Mouse (Mus musculus): ENCODE data around the gene Gp1bb. TPM values are rescaled to one million over a fixed set of nuclear protein-coding genes. Genes with fewer than 3 reads are reported as not detected.

Gene Gp1bb
- total and polyA plus RNA-seq, 3 experiments, result 0.11 to 0.20 TPM; not detected in 1

- no peaks in the 10 kb centered on the region for H3K4me1 ChIP-seq (ENCODE audit: insufficient read depth, low read depth, low read length)
- peaks cover 16% of the 10 kb centered on the region for H3K27me3 ChIP-seq (ENCODE audit: insufficient read depth, low read length)
- H3K4me3 ChIP-seq (ENCODE audit: low read depth, low read length), result no peak overlapping the region; the same call in 1 of the 2 replicates
- no peak for DNase-seq (ENCODE audit: low spot score)
- peaks cover 32% of the 10 kb centered on the region for H3K9me3 ChIP-seq (replicated peaks)
- no peaks in the 10 kb centered on the region for H3K36me3 ChIP-seq (replicated peaks)
- TF ChIP-seq TAL1 (conservative IDR thresholded peaks at IDR 0.05; ENCODE audit: low read depth, low read length) (no peak), CTCF (IDR thresholded peaks at IDR 0.05; ENCODE audit: low read depth, low read length) (no peak), POLR2AphosphoS5 (IDR thresholded peaks at IDR 0.05; ENCODE audit: insufficient replicate concordance, low read depth, low read length) (no peak), GATA2 (IDR thresholded peaks at IDR 0.05; ENCODE audit: borderline replicate concordance, low read depth, low read length) (no peak), GATA1 (IDR thresholded peaks at IDR 0.05; ENCODE audit: borderline replicate concordance, low read length) (no peak)
- no peak for ATAC-seq (ENCODE audit: extremely low read depth, insufficient number of reproducible peaks, low FRiP score, poor library complexity, severe bottlenecking)
Observed at GRCm38 (mm10) chr16:18581623-18582205, 40.5 kb downstream of the Gp1bb start.

GRCm38 (mm10) chr16:18581050-18581622 lies 41.1 kb downstream of the Gp1bb start:
- no peak for DNase-seq (ENCODE audit: low spot score)
- ATAC-seq (ENCODE audit: extremely low read depth, insufficient number of reproducible peaks, low FRiP score, poor library complexity, severe bottlenecking), result no peak
- H3K9me3 ChIP-seq (replicated peaks), result peaks cover 26% of the 10 kb centered on the region
- H3K36me3 ChIP-seq (replicated peaks), result no peaks in the 10 kb centered on the region
- no peaks in the 10 kb centered on the region for H3K4me1 ChIP-seq (ENCODE audit: insufficient read depth, low read depth, low read length)
- TF ChIP-seq POLR2AphosphoS5 (IDR thresholded peaks at IDR 0.05; ENCODE audit: insufficient replicate concordance, low read depth, low read length), result no peak
- no peak for TF ChIP-seq CTCF (IDR thresholded peaks at IDR 0.05; ENCODE audit: low read depth, low read length)
- TF ChIP-seq GATA1 (IDR thresholded peaks at IDR 0.05; ENCODE audit: borderline replicate concordance, low read length), result no peak
- TF ChIP-seq TAL1 (conservative IDR thresholded peaks at IDR 0.05; ENCODE audit: low read depth, low read length), result no peak
- no peak for TF ChIP-seq GATA2 (IDR thresholded peaks at IDR 0.05; ENCODE audit: borderline replicate concordance, low read depth, low read length)
- H3K27me3 ChIP-seq (ENCODE audit: insufficient read depth, low read length), result peaks cover 14% of the 10 kb centered on the region
- H3K4me3 ChIP-seq (ENCODE audit: low read depth, low read length), result no peak overlapping the region

GRCm38 (mm10) chr16:18580389-18580788 lies 41.8 kb downstream of the Gp1bb start:
- DNase-seq (ENCODE audit: low spot score), result no peak
- no peak for ATAC-seq (ENCODE audit: extremely low read depth, insufficient number of reproducible peaks, low FRiP score, poor library complexity, severe bottlenecking)
- H3K27me3 ChIP-seq (ENCODE audit: insufficient read depth, low read length), result peaks cover 14% of the 10 kb centered on the region

GRCm38 (mm10) chr16:18577599-18578160 lies 44.5 kb downstream of the Gp1bb start:
- Histone ChIP-seq H3K4me1 (ENCODE audit: insufficient read depth, low read depth, low read length) (no peaks in the 10 kb centered on the region), H3K36me3 (replicated peaks) (no peaks in the 10 kb centered on the region), H3K4me3 (ENCODE audit: low read depth, low read length) (no peak overlapping the region), H3K27me3 (ENCODE audit: insufficient read depth, low read length) (peaks cover 17% of the 10 kb centered on the region), H3K9me3 (replicated peaks) (peaks cover 16% of the 10 kb centered on the region)
- no peak for TF ChIP-seq TAL1 (conservative IDR thresholded peaks at IDR 0.05; ENCODE audit: low read depth, low read length)
- TF ChIP-seq CTCF (IDR thresholded peaks at IDR 0.05; ENCODE audit: low read depth, low read length), result no peak
- TF ChIP-seq GATA1 (IDR thresholded peaks at IDR 0.05; ENCODE audit: borderline replicate concordance, low read length), result no peak
- no peak for TF ChIP-seq POLR2AphosphoS5 (IDR thresholded peaks at IDR 0.05; ENCODE audit: insufficient replicate concordance, low read depth, low read length)
- no peak for TF ChIP-seq GATA2 (IDR thresholded peaks at IDR 0.05; ENCODE audit: borderline replicate concordance, low read depth, low read length)
- ATAC-seq (ENCODE audit: extremely low read depth, insufficient number of reproducible peaks, low FRiP score, poor library complexity, severe bottlenecking) (no peak), DNase-seq (ENCODE audit: low spot score) (no peak)

More at GRCm38 (mm10) chr16:18580389-18580788, 41.8 kb downstream of the Gp1bb start:
- Histone ChIP-seq H3K4me1 (ENCODE audit: insufficient read depth, low read depth, low read length) (no peaks in the 10 kb centered on the region), H3K36me3 (replicated peaks) (no peaks in the 10 kb centered on the region), H3K4me3 (ENCODE audit: low read depth, low read length) (no peak overlapping the region), H3K9me3 (replicated peaks) (peaks cover 24% of the 10 kb centered on the region)
- TF ChIP-seq CTCF (IDR thresholded peaks at IDR 0.05; ENCODE audit: low read depth, low read length) (no peak), GATA1 (IDR thresholded peaks at IDR 0.05; ENCODE audit: borderline replicate concordance, low read length) (no peak), TAL1 (conservative IDR thresholded peaks at IDR 0.05; ENCODE audit: low read depth, low read length) (no peak), GATA2 (IDR thresholded peaks at IDR 0.05; ENCODE audit: borderline replicate concordance, low read depth, low read length) (no peak), POLR2AphosphoS5 (IDR thresholded peaks at IDR 0.05; ENCODE audit: insufficient replicate concordance, low read depth, low read length) (no peak)

GRCm38 (mm10) chr16:18577071-18577470 lies 45.1 kb downstream of the Gp1bb start:
- Histone ChIP-seq H3K4me3 (ENCODE audit: low read depth, low read length) (no peak overlapping the region), H3K4me1 (ENCODE audit: insufficient read depth, low read depth, low read length) (no peaks in the 10 kb centered on the region), H3K9me3 (replicated peaks) (peaks cover 10% of the 10 kb centered on the region), H3K36me3 (replicated peaks) (no peaks in the 10 kb centered on the region), H3K27me3 (ENCODE audit: insufficient read depth, low read length) (peaks cover 16% of the 10 kb centered on the region)
- ATAC-seq (ENCODE audit: extremely low read depth, insufficient number of reproducible peaks, low FRiP score, poor library complexity, severe bottlenecking) (no peak), DNase-seq (ENCODE audit: low spot score) (no peak)
- TF ChIP-seq TAL1 (conservative IDR thresholded peaks at IDR 0.05; ENCODE audit: low read depth, low read length) (no peak), GATA1 (IDR thresholded peaks at IDR 0.05; ENCODE audit: borderline replicate concordance, low read length) (no peak), CTCF (IDR thresholded peaks at IDR 0.05; ENCODE audit: low read depth, low read length) (no peak), GATA2 (IDR thresholded peaks at IDR 0.05; ENCODE audit: borderline replicate concordance, low read depth, low read length) (no peak), POLR2AphosphoS5 (IDR thresholded peaks at IDR 0.05; ENCODE audit: insufficient replicate concordance, low read depth, low read length) (no peak)

- Histone ChIP-seq H3K36me3 (replicated peaks) (no peaks in the 10 kb centered on the region), H3K4me1 (ENCODE audit: insufficient read depth, low read depth, low read length) (no peaks in the 10 kb centered on the region), H3K9me3 (replicated peaks) (no peaks in the 10 kb centered on the region), H3K27me3 (ENCODE audit: insufficient read depth, low read length) (peaks cover 16% of the 10 kb centered on the region), H3K4me3 (ENCODE audit: low read depth, low read length) (no peak overlapping the region)
- no peak for ATAC-seq (ENCODE audit: extremely low read depth, insufficient number of reproducible peaks, low FRiP score, poor library complexity, severe bottlenecking)
- TF ChIP-seq CTCF (IDR thresholded peaks at IDR 0.05; ENCODE audit: low read depth, low read length) (no peak), GATA1 (IDR thresholded peaks at IDR 0.05; ENCODE audit: borderline replicate concordance, low read length) (no peak), TAL1 (conservative IDR thresholded peaks at IDR 0.05; ENCODE audit: low read depth, low read length) (no peak), GATA2 (IDR thresholded peaks at IDR 0.05; ENCODE audit: borderline replicate concordance, low read depth, low read length) (no peak), POLR2AphosphoS5 (IDR thresholded peaks at IDR 0.05; ENCODE audit: insufficient replicate concordance, low read depth, low read length) (no peak)
- no peak for DNase-seq (ENCODE audit: low spot score)
Observed at GRCm38 (mm10) chr16:18574196-18574595, 48.0 kb downstream of the Gp1bb start.

Other genes starting within 250 kb of the Gp1bb start
- gene Txnrd2, start 196.0 kb downstream of the Gp1bb start, total RNA-seq (2014; fragmentation: Nextera tagmentation), result 25.3 and 50.3 TPM in 2 replicates
- gene Txnrd2, start 196.0 kb downstream of the Gp1bb start, total RNA-seq (2017), result 12.8 and 18.3 TPM in 2 replicates
- gene Txnrd2, start 196.0 kb downstream of the Gp1bb start, polyA plus RNA-seq (2012), result 16.4 and 18.5 TPM in 2 replicates
- 51.1 and 59.0 TPM in 2 replicates for gene Comt, start 195.6 kb downstream of the Gp1bb start, total RNA-seq (2014; fragmentation: Nextera tagmentation)
- 36.7 and 53.7 TPM in 2 replicates for gene Comt, start 195.6 kb downstream of the Gp1bb start, total RNA-seq (2017)
- 25.2 and 47.5 TPM in 2 replicates for gene Comt, start 195.6 kb downstream of the Gp1bb start, polyA plus RNA-seq (2012)
- 4.0 and 7.9 TPM in 2 replicates for gene Gnb1l, start 123.7 kb downstream of the Gp1bb start, total RNA-seq (2014; fragmentation: Nextera tagmentation)
- 5.3 and 6.1 TPM in 2 replicates for gene Gnb1l, start 123.7 kb downstream of the Gp1bb start, total RNA-seq (2017)
- 8.0 and 10.6 TPM in 2 replicates for gene Gnb1l, start 123.7 kb downstream of the Gp1bb start, polyA plus RNA-seq (2012)
- 9.3 and 9.9 TPM in 2 replicates for gene Rtl10, start 123.5 kb downstream of the Gp1bb start, total RNA-seq (2014; fragmentation: Nextera tagmentation)
- gene Rtl10, start 123.5 kb downstream of the Gp1bb start, total RNA-seq (2017), result 3.5 and 4.2 TPM in 2 replicates
- 7.1 and 8.3 TPM in 2 replicates for gene Rtl10, start 123.5 kb downstream of the Gp1bb start, polyA plus RNA-seq (2012)
- not detected in 2 replicates for gene Tbx1, start 31.7 kb downstream of the Gp1bb start, total RNA-seq (2014; fragmentation: Nextera tagmentation)
- gene Tbx1, start 31.7 kb downstream of the Gp1bb start, total RNA-seq (2017), result 0.11 TPM in 1 of 2 replicates, not detected in the other
- not detected in 2 replicates for gene Tbx1, start 31.7 kb downstream of the Gp1bb start, polyA plus RNA-seq (2012)
- gene Gm49601, start 4.0 kb upstream of the Gp1bb start, total RNA-seq (2014; fragmentation: Nextera tagmentation), result not detected in 2 replicates
- gene Gm49601, start 4.0 kb upstream of the Gp1bb start, total RNA-seq (2017), result 0.33 TPM in 1 of 2 replicates, not detected in the other
- gene Gm49601, start 4.0 kb upstream of the Gp1bb start, polyA plus RNA-seq (2012), result not detected in 2 replicates
- not detected in 2 replicates for gene Sept5, start 7.6 kb upstream of the Gp1bb start, total RNA-seq (2014; fragmentation: Nextera tagmentation)
- 0.05 TPM in 1 of 2 replicates, not detected in the other for gene Sept5, start 7.6 kb upstream of the Gp1bb start, total RNA-seq (2017)
- gene Sept5, start 7.6 kb upstream of the Gp1bb start, polyA plus RNA-seq (2012), result not detected in 2 replicates
- not detected in 2 replicates for gene Cldn5, start 154.4 kb upstream of the Gp1bb start, total RNA-seq (2014; fragmentation: Nextera tagmentation)
- gene Cldn5, start 154.4 kb upstream of the Gp1bb start, total RNA-seq (2017), result 0.12 TPM in 1 of 2 replicates, not detected in the other
- gene Cldn5, start 154.4 kb upstream of the Gp1bb start, polyA plus RNA-seq (2012), result 0.03 TPM in 1 of 2 replicates, not detected in the other
- 78.3 and 79.8 TPM in 2 replicates for gene Ufd1, start 189.4 kb upstream of the Gp1bb start, total RNA-seq (2014; fragmentation: Nextera tagmentation)
- 69.2 and 70.9 TPM in 2 replicates for gene Ufd1, start 189.4 kb upstream of the Gp1bb start, total RNA-seq (2017)
- 7.6 and 9.2 TPM in 2 replicates for gene Ufd1, start 189.4 kb upstream of the Gp1bb start, polyA plus RNA-seq (2012)
- 88.5 TPM in 2 replicates for gene Cdc45, start 189.6 kb upstream of the Gp1bb start, total RNA-seq (2014; fragmentation: Nextera tagmentation)
- 88.9 and 96.5 TPM in 2 replicates for gene Cdc45, start 189.6 kb upstream of the Gp1bb start, total RNA-seq (2017)
- 32.4 and 33.1 TPM in 2 replicates for gene Cdc45, start 189.6 kb upstream of the Gp1bb start, polyA plus RNA-seq (2012)
- gene 2510002D24Rik, start 214.2 kb upstream of the Gp1bb start, total RNA-seq (2014; fragmentation: Nextera tagmentation), result 64.3 and 74.1 TPM in 2 replicates
- gene 2510002D24Rik, start 214.2 kb upstream of the Gp1bb start, total RNA-seq (2017), result 45.9 and 59.7 TPM in 2 replicates
- gene 2510002D24Rik, start 214.2 kb upstream of the Gp1bb start, polyA plus RNA-seq (2012), result 74.9 and 109 TPM in 2 replicates
- gene Gm28539, start 214.2 kb upstream of the Gp1bb start, total RNA-seq (2014; fragmentation: Nextera tagmentation), result not detected in 2 replicates
- not detected in 2 replicates for gene Gm28539, start 214.2 kb upstream of the Gp1bb start, total RNA-seq (2017)
- not detected in 2 replicates for gene Gm28539, start 214.2 kb upstream of the Gp1bb start, polyA plus RNA-seq (2012)